In the genomic region with DNA sequence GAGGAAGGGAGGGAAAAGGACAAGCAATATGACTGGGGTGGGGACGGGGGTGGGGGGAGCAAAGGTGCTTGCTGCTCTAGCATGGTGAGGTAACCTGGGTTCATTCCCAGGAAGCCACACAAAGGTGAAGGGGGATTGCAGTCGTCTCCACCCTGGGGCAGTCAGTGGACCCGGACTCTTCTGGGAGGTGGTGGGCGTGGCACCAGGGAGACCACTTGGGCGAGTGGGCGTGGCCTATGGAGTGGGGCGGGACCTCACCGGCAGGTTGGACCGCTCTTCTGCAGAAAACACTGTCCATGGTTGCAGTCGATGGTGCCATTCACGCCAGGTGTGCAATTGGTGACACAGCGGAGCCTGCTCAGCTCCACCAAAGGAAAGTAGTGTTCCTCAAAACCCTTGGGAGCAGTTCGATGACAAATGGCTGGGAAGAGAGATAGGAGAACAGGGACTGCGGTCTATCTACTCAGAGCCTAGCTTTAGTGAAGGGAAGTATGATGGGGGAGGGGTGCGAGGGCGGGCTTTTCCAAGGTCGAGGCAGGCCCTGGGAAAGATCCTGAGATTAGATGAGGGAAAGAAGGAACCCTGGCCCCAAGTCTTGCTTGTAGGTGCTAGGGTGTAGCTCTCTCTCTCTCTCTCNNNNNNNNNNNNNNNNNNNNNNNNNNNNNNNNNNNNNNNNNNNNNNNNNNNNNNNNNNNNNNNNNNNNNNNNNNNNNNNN, we compare ENCODE assay signal across 11 mouse cellular contexts. TPM values are rescaled to one million over a fixed set of nuclear protein-coding genes. Genes with fewer than 3 reads are reported as not detected.
A peak's percentile ranks its signal among the peaks of the same experiment; 100 is the strongest.
DNase-seq lines count a peak whose midpoint lies in the region; ATAC-seq lines count a peak whose summit lies in the region.
"Had no signal": no experiment of that assay in that cellular context is flagged by ENCODE, and none has a peak within 500 bp of the region (broad histone marks: within the 10 kb centered on the region; RNA-seq: fewer than 3 reads in every experiment).

No protein-coding gene starts in this region.

- no peak overlapping the region for H3K4me2 ChIP-seq in heart, embryonic 11.5 days
- H3K4me2 ChIP-seq in intestine, embryonic 14.5 days (ENCODE audit: low read length): no peak overlapping the region
- H3K4me2 ChIP-seq: hindbrain, embryonic 14.5 days had no signal

- DNase-seq in heart, adult 11 months: peak; percentile 83
- DNase-seq in intestine, embryonic 14.5 days (ENCODE audit: low spot score): no peak
- DNase-seq in testis, postnatal 14 days (ENCODE audit: low spot score): peak; percentile 31
- DNase-seq in spleen, adult 18-20 months: no peak
- DNase-seq: B cell, adult 2 months had no signal

- H3K36me3 ChIP-seq in heart, embryonic 11.5 days (ENCODE audit: control insufficient read depth, insufficient read depth, low read length): no peaks in the 10 kb centered on the region
- H3K36me3 ChIP-seq in megakaryocyte, embryonic 14.5 days (replicated peaks; ENCODE audit: low read length): no peaks in the 10 kb centered on the region
- H3K36me3 ChIP-seq in intestine, embryonic 14.5 days (ENCODE audit: control insufficient read depth, insufficient read depth, low read length): no peaks in the 10 kb centered on the region

- no peak overlapping the region for H3K27ac ChIP-seq in heart, embryonic 11.5 days (ENCODE audit: low read depth, low read length)
- H3K27ac ChIP-seq in intestine, embryonic 14.5 days (ENCODE audit: low read depth): no peak overlapping the region
- H3K27ac ChIP-seq: hindbrain, embryonic 14.5 days; kidney, postnatal 0 days had no signal

- no peak overlapping the region for H3K4me3 ChIP-seq in heart, embryonic 11.5 days (ENCODE audit: low read depth, low read length)
- H3K4me3 ChIP-seq in megakaryocyte, embryonic 14.5 days (replicated peaks): peak overlapping the region; percentile 69
- H3K4me3 ChIP-seq in intestine, embryonic 14.5 days (ENCODE audit: low read depth, low read length): no peak overlapping the region

- no peak overlapping the region for H3K9ac ChIP-seq in heart, embryonic 11.5 days (ENCODE audit: low read depth, low read length)
- H3K9ac ChIP-seq in intestine, embryonic 14.5 days (ENCODE audit: low read length): no peak overlapping the region
- H3K9ac ChIP-seq: hindbrain, embryonic 14.5 days had no signal

- H3K9me3 ChIP-seq in heart, embryonic 11.5 days (replicated peaks; ENCODE audit: control insufficient read depth, low read length): no peaks in the 10 kb centered on the region
- no peaks in the 10 kb centered on the region for H3K9me3 ChIP-seq in megakaryocyte, embryonic 14.5 days
- H3K9me3 ChIP-seq in intestine, embryonic 14.5 days (ENCODE audit: control insufficient read depth, low read length): no peaks in the 10 kb centered on the region

- ATAC-seq in heart, embryonic 11.5 days (replicated peaks; ENCODE audit: insufficient number of reproducible peaks, low FRiP score, low TSS enrichment): no peak
- no peak for ATAC-seq in megakaryocyte, adult 5-6 weeks (ENCODE audit: poor library complexity, severe bottlenecking)
- peak; percentile 64 for ATAC-seq in intestine, embryonic 14.5 days (replicated peaks; ENCODE audit: low FRiP score, low TSS enrichment, low read depth)

- whole genome bisulfite sequencing in heart, embryonic 11.5 days (ENCODE audit: insufficient replicate concordance): 14% methylated on average over 17 of the region's 17 CpGs
- WGBS in intestine, embryonic 14.5 days: 12% methylated on average over 16 of the region's 17 CpGs

- H3K4me1 ChIP-seq in heart, embryonic 11.5 days (ENCODE audit: control insufficient read depth, insufficient read depth, low read length): no peaks in the 10 kb centered on the region
- H3K4me1 ChIP-seq in megakaryocyte, embryonic 14.5 days: peaks cover 19% of the 10 kb centered on the region
- H3K4me1 ChIP-seq in intestine, embryonic 14.5 days (replicated peaks; ENCODE audit: control insufficient read depth, insufficient read depth, low read length): no peaks in the 10 kb centered on the region

- no peaks in the 10 kb centered on the region; the same call in 1 of the 2 replicates for H3K27me3 ChIP-seq in heart, embryonic 11.5 days (ENCODE audit: control insufficient read depth, insufficient read depth, low read length)
- H3K27me3 ChIP-seq in megakaryocyte, embryonic 14.5 days (replicated peaks): peaks cover 56% of the 10 kb centered on the region
- H3K27me3 ChIP-seq in intestine, embryonic 14.5 days (replicated peaks; ENCODE audit: control insufficient read depth, insufficient read depth, low read length): no peaks in the 10 kb centered on the region

RNA-seq across cellular contexts. Expression of gene Muc3a, which starts 0.9 kb away (rescaled TPM):
- 0.27 and 0.45 TPM in 2 replicates for polyA plus RNA-seq in heart, embryonic 11.5 days (2014; fragmentation: Nextera tagmentation; extraction: Ambion mirVana)
- 0.11 TPM in 1 of 2 replicates, not detected in the other for polyA plus RNA-seq in megakaryocyte, embryonic 14.5 days (2012; ENCODE audit: insufficient read depth, low replicate concordance)
- 0.87 and 1.4 TPM in 2 replicates for total RNA-seq in megakaryocyte, adult 5-6 weeks (2015)
- 0.08 and 0.29 TPM in 2 replicates for total RNA-seq in megakaryocyte, adult 5-6 weeks (2017)
- polyA plus RNA-seq in intestine, embryonic 14.5 days (2014; fragmentation: Nextera tagmentation; extraction: Ambion mirVana): 2.2 and 2.4 TPM in 2 replicates
- total RNA-seq: monocyte, adult 5-6 weeks had no signal

Comparison
In these comparisons a context has a peak if more than half of its experiments do, and no peak if none do; other contexts are left out.
1. DNase-seq: peak in heart, adult 11 months (single experiment) and testis, postnatal 14 days (single experiment); none in intestine, embryonic 14.5 days (single experiment) and spleen, adult 18-20 months (0 of 2).